Mouse (Mus musculus) ES-Bruce4 (cell line): ENCODE data around the gene Psmb9. TPM values are rescaled to one million over a fixed set of nuclear protein-coding genes. Genes with fewer than 3 reads are reported as not detected.

ENCODE experiments used
- H3K27ac ChIP-seq: 2 replicates; pipeline ENCODE4 v1.5.1; 2012; ENCODE audit warnings: low read length, inconsistent platforms; ENCODE audit not compliant: insufficient read depth
- H3K27me3 ChIP-seq: 2 replicates; pipeline ENCODE4 v1.6.1; 2012; ENCODE audit warnings: mild to moderate bottlenecking, low read length, inconsistent platforms; ENCODE audit not compliant: control insufficient read depth, poor library complexity, insufficient read depth, severe bottlenecking
- H3K36me3 ChIP-seq: 2 replicates; pipeline ENCODE4 v1.6.1; 2012; ENCODE audit warnings: inconsistent platforms, mild to moderate bottlenecking, low read length, moderate library complexity; ENCODE audit not compliant: control insufficient read depth, poor library complexity, insufficient read depth, severe bottlenecking
- H3K4me1 ChIP-seq: one replicate; pipeline ENCODE4 v1.8.1; 2011; ENCODE audit warnings: low read length; ENCODE audit not compliant: control insufficient read depth, insufficient read depth
- H3K4me3 ChIP-seq: 2 replicates; pipeline ENCODE4 v1.5.1; 2011; ENCODE audit warnings: low read depth, mild to moderate bottlenecking, low read length
- H3K9ac ChIP-seq: 2 replicates; pipeline ENCODE4 v1.6.1; 2012; ENCODE audit warnings: low read depth, mild to moderate bottlenecking, inconsistent platforms; ENCODE audit not compliant: poor library complexity, severe bottlenecking
- H3K9me3 ChIP-seq: replicated peaks from 2 replicates; pipeline ENCODE4 v1.6.1; 2012; ENCODE audit warnings: mild to moderate bottlenecking, low read length, inconsistent platforms; ENCODE audit not compliant: control insufficient read depth, poor library complexity, insufficient read depth, severe bottlenecking
- CTCF ChIP-seq: IDR thresholded peaks from one replicate; pipeline ENCODE4 v1.8.1; 2011; ENCODE audit warnings: low read depth, low read length
- EP300 ChIP-seq: IDR thresholded peaks from 2 replicates; pipeline ENCODE4 v1.6.1; 2011; ENCODE audit warnings: low read depth, low read length; ENCODE audit not compliant: insufficient read depth
- POLR2A ChIP-seq: IDR thresholded peaks from one replicate; pipeline ENCODE4 v1.8.1; 2011; ENCODE audit warnings: low read length; ENCODE audit not compliant: insufficient read depth
- polyA plus RNA-seq: library from polyadenylated mRNA; stranded (reverse); fragments of >200 nt; gene quantifications from 2 replicates; pipeline ENCODE4 v1.2.4, GENCODE M21; 2011; ENCODE audit warnings: low read depth; ENCODE audit not compliant: missing spikeins, insufficient read depth, insufficient read length

Gene Psmb9
- polyA plus RNA-seq, 1 experiment, result 8.7 TPM

GRCm38 (mm10) chr17:34170877-34171498 lies 16.6 kb downstream of the Psmb9 start:
- no peak overlapping the region for H3K27ac ChIP-seq
- no peak for TF ChIP-seq POLR2A
- peak; percentile 43 for TF ChIP-seq CTCF

GRCm38 (mm10) chr17:34170487-34170876 lies 17.1 kb downstream of the Psmb9 start:
- Histone ChIP-seq H3K9me3 (peaks cover 5% of the 10 kb centered on the region), H3K27me3 (no peaks in the 10 kb centered on the region), H3K9ac (no peak overlapping the region), H3K36me3 (no peaks in the 10 kb centered on the region), H3K27ac (no peak overlapping the region), H3K4me3 (no peak overlapping the region), H3K4me1 (no peaks in the 10 kb centered on the region)
- TF ChIP-seq POLR2A, result no peak
- no peak for TF ChIP-seq EP300
- no peak for TF ChIP-seq CTCF

More at GRCm38 (mm10) chr17:34170877-34171498, 16.6 kb downstream of the Psmb9 start:
- H3K4me1 ChIP-seq, result no peaks in the 10 kb centered on the region
- H3K27me3 ChIP-seq, result no peaks in the 10 kb centered on the region
- H3K4me3 ChIP-seq, result no peak overlapping the region
- H3K9me3 ChIP-seq, result peaks cover 5% of the 10 kb centered on the region
- H3K36me3 ChIP-seq, result no peaks in the 10 kb centered on the region
- no peak overlapping the region for H3K9ac ChIP-seq

- Histone ChIP-seq H3K27me3 (no peaks in the 10 kb centered on the region), H3K36me3 (no peaks in the 10 kb centered on the region), H3K9ac (no peak overlapping the region), H3K4me3 (no peak overlapping the region), H3K9me3 (peaks cover 5% of the 10 kb centered on the region), H3K27ac (no peak overlapping the region), H3K4me1 (no peaks in the 10 kb centered on the region)
- TF ChIP-seq CTCF (peak; percentile 54), POLR2A (no peak)
These were observed 18.3 kb downstream of the Psmb9 start for GRCm38 (mm10) chr17:34169279-34169678.

GRCm38 (mm10) chr17:34165033-34165730 lies 22.4 kb downstream of the Psmb9 start:
- Histone ChIP-seq H3K9me3 (no peaks in the 10 kb centered on the region), H3K4me1 (peaks cover 2% of the 10 kb centered on the region), H3K27ac (no peak overlapping the region), H3K9ac (no peak overlapping the region), H3K36me3 (no peaks in the 10 kb centered on the region), H3K27me3 (no peaks in the 10 kb centered on the region), H3K4me3 (no peak overlapping the region)
- TF ChIP-seq POLR2A, result no peak
- TF ChIP-seq CTCF, result peak; percentile 61

GRCm38 (mm10) chr17:34164202-34164895 lies 23.2 kb downstream of the Psmb9 start:
- Histone ChIP-seq H3K9ac (no peak overlapping the region), H3K36me3 (no peaks in the 10 kb centered on the region), H3K27ac (no peak overlapping the region), H3K9me3 (no peaks in the 10 kb centered on the region), H3K27me3 (no peaks in the 10 kb centered on the region), H3K4me3 (no peak overlapping the region), H3K4me1 (peaks cover 2% of the 10 kb centered on the region)
- TF ChIP-seq CTCF (peak; percentile 65), EP300 (no peak), POLR2A (no peak)

- H3K4me3 ChIP-seq, result no peak overlapping the region
- H3K9ac ChIP-seq, result no peak overlapping the region
- no peaks in the 10 kb centered on the region for H3K4me1 ChIP-seq
- no peaks in the 10 kb centered on the region for H3K9me3 ChIP-seq
- H3K27ac ChIP-seq, result no peak overlapping the region
- no peak for TF ChIP-seq CTCF
- no peak for TF ChIP-seq EP300
- TF ChIP-seq POLR2A, result no peak
- no peaks in the 10 kb centered on the region for H3K36me3 ChIP-seq
- H3K27me3 ChIP-seq, result no peaks in the 10 kb centered on the region
These were observed 32.0 kb downstream of the Psmb9 start for GRCm38 (mm10) chr17:34155534-34155933.
